Mouse (Mus musculus): Measurements from ENCODE around the gene Capn2. TPM values are rescaled to one million over a fixed set of nuclear protein-coding genes. Genes with fewer than 3 reads are reported as not detected.

Gene Capn2
- polyA plus RNA-seq, 1 experiment from 2014 or later, result 80.9 TPM

- Histone ChIP-seq H3K4me3 (replicated peaks) (no peak overlapping the region), H3K27me3 (no peaks in the 10 kb centered on the region), H3K9ac (replicated peaks) (no peak overlapping the region), H3K36me3 (peaks cover 83% of the 10 kb centered on the region), H3K4me2 (replicated peaks) (no peak overlapping the region), H3K9me3 (no peaks in the 10 kb centered on the region), H3K27ac (no peak overlapping the region), H3K4me1 (replicated peaks) (no peaks in the 10 kb centered on the region)
- ATAC-seq, result no peak
- WGBS, result 90% methylated on average over 2 of the region's 2 CpGs
These were observed 73.3 kb downstream of the Capn2 start for GRCm38 (mm10) chr1:182444116-182444515.

GRCm38 (mm10) chr1:182441791-182442473 is 75.5 kb downstream of the Capn2 start:
- Histone ChIP-seq H3K4me2 (replicated peaks) (no peak overlapping the region), H3K4me1 (replicated peaks) (no peaks in the 10 kb centered on the region), H3K9me3 (no peaks in the 10 kb centered on the region), H3K4me3 (replicated peaks) (no peak overlapping the region), H3K9ac (replicated peaks) (no peak overlapping the region), H3K27me3 (no peaks in the 10 kb centered on the region), H3K27ac (no peak overlapping the region), H3K36me3 (peaks cover 79% of the 10 kb centered on the region)
- WGBS, result 89% methylated on average over 18 of the region's 18 CpGs
- ATAC-seq, result no peak

- peaks cover 70% of the 10 kb centered on the region for H3K36me3 ChIP-seq
- no peak for ATAC-seq
- no peak overlapping the region for H3K4me2 ChIP-seq (replicated peaks)
- H3K9me3 ChIP-seq, result no peaks in the 10 kb centered on the region
- WGBS, result 89% methylated on average over 5 of the region's 5 CpGs
- H3K4me1 ChIP-seq (replicated peaks), result no peaks in the 10 kb centered on the region
- no peak overlapping the region for H3K9ac ChIP-seq (replicated peaks)
- H3K27ac ChIP-seq, result no peak overlapping the region
- H3K27me3 ChIP-seq, result no peaks in the 10 kb centered on the region
- no peak overlapping the region for H3K4me3 ChIP-seq (replicated peaks)
These were observed 77.7 kb downstream of the Capn2 start for GRCm38 (mm10) chr1:182439546-182440222.

- 89% methylated on average over 5 of the region's 5 CpGs for WGBS
- Histone ChIP-seq H3K4me2 (replicated peaks) (no peak overlapping the region), H3K4me1 (replicated peaks) (no peaks in the 10 kb centered on the region), H3K4me3 (replicated peaks) (no peak overlapping the region), H3K9ac (replicated peaks) (no peak overlapping the region), H3K36me3 (peaks cover 64% of the 10 kb centered on the region), H3K27ac (no peak overlapping the region), H3K9me3 (no peaks in the 10 kb centered on the region), H3K27me3 (no peaks in the 10 kb centered on the region)
- ATAC-seq, result no peak
These were observed 80.7 kb downstream of the Capn2 start for GRCm38 (mm10) chr1:182436746-182437145.

GRCm38 (mm10) chr1:182432059-182432458 is 85.3 kb downstream of the Capn2 start:
- H3K9ac ChIP-seq (replicated peaks), result no peak overlapping the region
- H3K4me1 ChIP-seq (replicated peaks), result no peaks in the 10 kb centered on the region
- WGBS, result 99% methylated on average over 3 of the region's 3 CpGs
- peaks cover 52% of the 10 kb centered on the region for H3K36me3 ChIP-seq
- H3K4me2 ChIP-seq (replicated peaks), result no peak overlapping the region
- no peaks in the 10 kb centered on the region for H3K9me3 ChIP-seq
- H3K27ac ChIP-seq, result no peak overlapping the region
- H3K27me3 ChIP-seq, result no peaks in the 10 kb centered on the region
- H3K4me3 ChIP-seq (replicated peaks), result no peak overlapping the region
- ATAC-seq, result no peak

- WGBS, result 98% methylated on average over 2 of the region's 2 CpGs
- H3K4me1 ChIP-seq (replicated peaks), result peaks cover 10% of the 10 kb centered on the region
- H3K27me3 ChIP-seq, result no peaks in the 10 kb centered on the region
- H3K4me2 ChIP-seq (replicated peaks), result no peak overlapping the region
- H3K36me3 ChIP-seq, result peaks cover 47% of the 10 kb centered on the region
- no peaks in the 10 kb centered on the region for H3K9me3 ChIP-seq
- no peak overlapping the region for H3K27ac ChIP-seq
- no peak overlapping the region for H3K4me3 ChIP-seq (replicated peaks)
- H3K9ac ChIP-seq (replicated peaks), result no peak overlapping the region
- ATAC-seq, result no peak
These were observed 86.7 kb downstream of the Capn2 start for GRCm38 (mm10) chr1:182430676-182431075.

GRCm38 (mm10) chr1:182429826-182430225 is 87.6 kb downstream of the Capn2 start:
- peaks cover 41% of the 10 kb centered on the region for H3K36me3 ChIP-seq
- H3K4me3 ChIP-seq (replicated peaks), result no peak overlapping the region
- no peak overlapping the region for H3K9ac ChIP-seq (replicated peaks)
- ATAC-seq, result no peak
- peaks cover 17% of the 10 kb centered on the region for H3K4me1 ChIP-seq (replicated peaks)
- 77% methylated on average over 3 of the region's 3 CpGs for WGBS
- no peak overlapping the region for H3K4me2 ChIP-seq (replicated peaks)
- no peak overlapping the region for H3K27ac ChIP-seq
- no peaks in the 10 kb centered on the region for H3K9me3 ChIP-seq
- H3K27me3 ChIP-seq, result no peaks in the 10 kb centered on the region

GRCm38 (mm10) chr1:182427426-182427825 is 90.0 kb downstream of the Capn2 start:
- Histone ChIP-seq H3K4me2 (replicated peaks) (no peak overlapping the region), H3K36me3 (peaks cover 25% of the 10 kb centered on the region), H3K4me1 (replicated peaks) (peaks cover 18% of the 10 kb centered on the region), H3K27ac (no peak overlapping the region), H3K27me3 (no peaks in the 10 kb centered on the region), H3K4me3 (replicated peaks) (no peak overlapping the region), H3K9me3 (no peaks in the 10 kb centered on the region), H3K9ac (replicated peaks) (no peak overlapping the region)
- ATAC-seq, result no peak
- WGBS, result 91% methylated on average over 1 of the region's 1 CpGs

GRCm38 (mm10) chr1:182426444-182426843 is 91.0 kb downstream of the Capn2 start:
- H3K4me2 ChIP-seq (replicated peaks), result no peak overlapping the region
- no peak overlapping the region for H3K4me3 ChIP-seq (replicated peaks)
- WGBS, result 46% methylated on average over 2 of the region's 2 CpGs
- no peak overlapping the region for H3K27ac ChIP-seq
- peaks cover 18% of the 10 kb centered on the region for H3K4me1 ChIP-seq (replicated peaks)
- no peaks in the 10 kb centered on the region for H3K27me3 ChIP-seq
- H3K9ac ChIP-seq (replicated peaks), result no peak overlapping the region
- no peak for ATAC-seq
- H3K9me3 ChIP-seq, result no peaks in the 10 kb centered on the region
- peaks cover 15% of the 10 kb centered on the region for H3K36me3 ChIP-seq

- Histone ChIP-seq H3K4me2 (replicated peaks) (no peak overlapping the region), H3K9ac (replicated peaks) (no peak overlapping the region), H3K36me3 (peaks cover 7% of the 10 kb centered on the region), H3K9me3 (no peaks in the 10 kb centered on the region), H3K27ac (no peak overlapping the region), H3K4me3 (replicated peaks) (no peak overlapping the region), H3K4me1 (replicated peaks) (peaks cover 21% of the 10 kb centered on the region), H3K27me3 (no peaks in the 10 kb centered on the region)
- 74% methylated on average over 3 of the region's 3 CpGs for WGBS
- ATAC-seq, result no peak
These were observed 92.2 kb downstream of the Capn2 start for GRCm38 (mm10) chr1:182425176-182425575.

GRCm38 (mm10) chr1:182424274-182424673 is 93.1 kb downstream of the Capn2 start:
- no peak overlapping the region for H3K4me3 ChIP-seq (replicated peaks)
- H3K4me1 ChIP-seq (replicated peaks), result peaks cover 21% of the 10 kb centered on the region
- WGBS, result 85% methylated on average over 2 of the region's 2 CpGs
- H3K4me2 ChIP-seq (replicated peaks), result no peak overlapping the region
- no peaks in the 10 kb centered on the region for H3K27me3 ChIP-seq
- ATAC-seq, result no peak
- peaks cover 5% of the 10 kb centered on the region; the same call in 1 of the 2 replicates for H3K36me3 ChIP-seq
- no peak overlapping the region for H3K27ac ChIP-seq
- H3K9me3 ChIP-seq, result no peaks in the 10 kb centered on the region
- H3K9ac ChIP-seq (replicated peaks), result no peak overlapping the region

- H3K9ac ChIP-seq (replicated peaks), result no peak overlapping the region
- H3K9me3 ChIP-seq, result no peaks in the 10 kb centered on the region
- 86% methylated on average over 3 of the region's 3 CpGs for WGBS
- no peak for ATAC-seq
- H3K27ac ChIP-seq, result no peak overlapping the region
- no peak overlapping the region for H3K4me3 ChIP-seq (replicated peaks)
- no peak overlapping the region for H3K4me2 ChIP-seq (replicated peaks)
- H3K4me1 ChIP-seq (replicated peaks), result peaks cover 6% of the 10 kb centered on the region; the same call in 1 of the 2 replicates
- no peaks in the 10 kb centered on the region for H3K36me3 ChIP-seq
- no peaks in the 10 kb centered on the region for H3K27me3 ChIP-seq
These were observed 97.9 kb downstream of the Capn2 start for GRCm38 (mm10) chr1:182419481-182419880.

Data from midbrain, embryonic 13.5 days (tissue).